Mouse (Mus musculus) MEL (cell line): ENCODE measurements around the gene Specc1l. TPM values are rescaled to one million over a fixed set of nuclear protein-coding genes. Genes with fewer than 3 reads are reported as not detected.

ENCODE experiments used
- DNase-seq: peaks from one replicate; pipeline ENCODE4 v3.0.0; 2011; ENCODE audit warnings: low read depth, low spot score
- H3K27ac ChIP-seq: 2 replicates; pipeline ENCODE4 v1.5.1; 2012; ENCODE audit warnings: low read depth, mild to moderate bottlenecking, control low read depth, low read length, moderate library complexity; ENCODE audit not compliant: control insufficient read depth
- H3K27me3 ChIP-seq, 2 experiments: fragments of 150-350 bp in 1 of 2; sonication (generic) in 1 of 2; 2 replicates each; pipeline ENCODE4 v1.6.1; 2012; ENCODE audit warnings: low read length in 2 of 2, mild to moderate bottlenecking in 2 of 2, improper control_type of control experiment in 1 of 2, moderate library complexity in 1 of 2; ENCODE audit not compliant: insufficient read depth in 2 of 2, control insufficient read depth in 1 of 2
- H3K36me3 ChIP-seq, 2 experiments: 2 replicates each; pipeline ENCODE4 v1.6.1; 2012 to 2014; ENCODE audit warnings: low read length in 2 of 2, improper control_type of control experiment in 1 of 2, inconsistent platforms in 1 of 2, mild to moderate bottlenecking in 1 of 2; ENCODE audit not compliant: insufficient read depth in 2 of 2, control insufficient read depth in 1 of 2
- H3K4me1 ChIP-seq, 2 experiments: fragments of 150-350 bp in 1 of 2; sonication (generic) in 1 of 2; 2 replicates each; pipeline ENCODE4 v1.6.1; 2012; ENCODE audit warnings: low read length in 2 of 2, improper control_type of control experiment in 1 of 2, mild to moderate bottlenecking in 1 of 2; ENCODE audit not compliant: insufficient read depth in 2 of 2, control insufficient read depth in 1 of 2
- H3K4me3 ChIP-seq, 2 experiments: fragments of 150-350 bp in 1 of 2; sonication (generic) in 1 of 2; 2 replicates each; pipeline ENCODE4 v1.5.1; 2012; ENCODE audit warnings: low read depth in 2 of 2, low read length in 2 of 2, mild to moderate bottlenecking in 2 of 2, moderate library complexity in 2 of 2, control low read depth in 1 of 2, improper control_type of control experiment in 1 of 2; ENCODE audit not compliant: control insufficient read depth in 1 of 2, insufficient read depth in 1 of 2
- H3K79me2 ChIP-seq: 2 replicates; pipeline ENCODE4 v1.6.1; 2012; ENCODE audit warnings: mild to moderate bottlenecking, low read length, moderate library complexity; ENCODE audit not compliant: control insufficient read depth, poor library complexity, insufficient read depth
- H3K9ac ChIP-seq: 2 replicates; pipeline ENCODE4 v1.6.1; 2012; ENCODE audit warnings: low read depth, mild to moderate bottlenecking, control low read depth, low read length, moderate library complexity; ENCODE audit not compliant: control insufficient read depth, poor library complexity, severe bottlenecking
- H3K9me3 ChIP-seq: fragments of 150-350 bp; sonication (generic); replicated peaks from 2 replicates; pipeline ENCODE4 v1.6.1; 2012; ENCODE audit warnings: mild to moderate bottlenecking, low read length, improper control_type of control experiment, moderate library complexity; ENCODE audit not compliant: insufficient read depth
- BHLHE40 ChIP-seq: IDR thresholded peaks from 2 replicates; pipeline ENCODE4 v1.6.1; 2012; ENCODE audit warnings: low read depth, mild to moderate bottlenecking, inconsistent platforms, low read length, improper control_type of control experiment, borderline replicate concordance
- CTCF ChIP-seq, 3 experiments: IDR thresholded peaks in 2 of 3; conservative IDR thresholded peaks in 1 of 3; 2 replicates each; pipeline ENCODE4 v1.5.1; 2011 to 2012; ENCODE audit warnings: low read length in 3 of 3, low read depth in 2 of 3, mild to moderate bottlenecking in 2 of 3, improper control_type of control experiment in 1 of 3, inconsistent platforms in 1 of 3, mixed read lengths in 1 of 3, moderate library complexity in 1 of 3; ENCODE audit not compliant: control insufficient read depth in 1 of 3, insufficient read depth in 1 of 3, poor library complexity in 1 of 3, severe bottlenecking in 1 of 3
- E2F4 ChIP-seq: IDR thresholded peaks from 2 replicates; pipeline ENCODE4 v1.6.1; 2011; ENCODE audit warnings: low read depth, low read length, improper control_type of control experiment, borderline replicate concordance
- EP300 ChIP-seq, 2 experiments: IDR thresholded peaks; 2 replicates each; pipeline ENCODE4 v1.6.1; 2011; ENCODE audit warnings: improper control_type of control experiment in 2 of 2, low read length in 2 of 2, low read depth in 1 of 2, mild to moderate bottlenecking in 1 of 2
- GABPA ChIP-seq: IDR thresholded peaks from 2 replicates; pipeline ENCODE4 v1.6.1; 2012; ENCODE audit warnings: low read depth, mild to moderate bottlenecking, inconsistent platforms, low read length, improper control_type of control experiment, moderate library complexity
- GATA1 ChIP-seq: IDR thresholded peaks from 2 replicates; pipeline ENCODE4 v1.6.1; 2011; ENCODE audit warnings: low read depth, low read length, improper control_type of control experiment
- HCFC1 ChIP-seq: IDR thresholded peaks from 2 replicates; pipeline ENCODE4 v1.6.1; 2012; ENCODE audit warnings: low read depth, mild to moderate bottlenecking, inconsistent platforms, low read length, improper control_type of control experiment, moderate library complexity
- MAZ ChIP-seq: IDR thresholded peaks from 2 replicates; pipeline ENCODE4 v1.6.1; 2012; ENCODE audit warnings: low read depth, mild to moderate bottlenecking, inconsistent platforms, low read length, improper control_type of control experiment
- MXI1 ChIP-seq: IDR thresholded peaks from 2 replicates; pipeline ENCODE4 v1.6.1; 2011; ENCODE audit warnings: mild to moderate bottlenecking, low read depth, low read length, improper control_type of control experiment
- MYB ChIP-seq: IDR thresholded peaks from 2 replicates; pipeline ENCODE4 v1.6.1; 2011; ENCODE audit warnings: mild to moderate bottlenecking, low read depth, low read length, improper control_type of control experiment
- NELFE ChIP-seq: IDR thresholded peaks from 2 replicates; pipeline ENCODE4 v1.6.1; 2011; ENCODE audit warnings: low read depth, low read length, improper control_type of control experiment
- NRF1 ChIP-seq: IDR thresholded peaks from 2 replicates; pipeline ENCODE4 v1.6.1; 2014; ENCODE audit warnings: low read depth, mild to moderate bottlenecking, inconsistent platforms, low read length, improper control_type of control experiment, moderate library complexity; ENCODE audit not compliant: poor library complexity, insufficient read depth, severe bottlenecking
- RCOR1 ChIP-seq: IDR thresholded peaks from 2 replicates; pipeline ENCODE4 v1.6.1; 2012; ENCODE audit warnings: low read depth, mild to moderate bottlenecking, inconsistent platforms, low read length, improper control_type of control experiment
- SIN3A ChIP-seq: IDR thresholded peaks from 2 replicates; pipeline ENCODE4 v1.6.1; 2012; ENCODE audit warnings: low read length, improper control_type of control experiment, inconsistent platforms
- SMC3 ChIP-seq: IDR thresholded peaks from 2 replicates; pipeline ENCODE4 v1.6.1; 2011; ENCODE audit warnings: low read depth, low read length, improper control_type of control experiment
- UBTF ChIP-seq: IDR thresholded peaks from 2 replicates; pipeline ENCODE4 v1.6.1; 2012; ENCODE audit warnings: low read depth, mild to moderate bottlenecking, inconsistent platforms, low read length, improper control_type of control experiment, moderate library complexity, borderline replicate concordance; ENCODE audit not compliant: insufficient read depth
- USF1 ChIP-seq: IDR thresholded peaks from 2 replicates; pipeline ENCODE4 v1.6.1; 2014; ENCODE audit warnings: low read depth, mild to moderate bottlenecking, inconsistent platforms, low read length, improper control_type of control experiment, moderate library complexity
- USF2 ChIP-seq, 2 experiments: IDR thresholded peaks; 2 replicates each; pipeline ENCODE4 v1.6.1; 2011 to 2012; ENCODE audit warnings: improper control_type of control experiment in 2 of 2, low read length in 2 of 2, borderline replicate concordance in 1 of 2, inconsistent platforms in 1 of 2, low read depth in 1 of 2, mild to moderate bottlenecking in 1 of 2; ENCODE audit not compliant: insufficient read depth in 1 of 2
- ZC3H11A ChIP-seq: IDR thresholded peaks from 2 replicates; pipeline ENCODE4 v1.6.1; 2012; ENCODE audit warnings: low read depth, mild to moderate bottlenecking, inconsistent platforms, low read length, improper control_type of control experiment
- ZNF384 ChIP-seq: IDR thresholded peaks from 2 replicates; pipeline ENCODE4 v1.6.1; 2012; ENCODE audit warnings: low read depth, mild to moderate bottlenecking, inconsistent platforms, low read length, improper control_type of control experiment
- polyA plus RNA-seq, 2 experiments: library from polyadenylated mRNA; stranded (reverse) in 1 of 2; unstranded in 1 of 2; fragments of >175 nt in 1 of 2; fragments of >200 nt in 1 of 2; gene quantifications; 2 replicates each; pipeline versions ENCODE4 v1.2.1 to v1.2.4; 2012; ENCODE audit warnings: low replicate concordance in 2 of 2, low read depth in 1 of 2; ENCODE audit not compliant: insufficient read length in 2 of 2, insufficient read depth in 1 of 2, missing spikeins in 1 of 2
- total RNA-seq: library from RNA; depleted of rRNA; stranded (reverse); fragments of 300-350 nt; gene quantifications from 2 replicates; pipeline ENCODE4 v1.2.3, GENCODE M21; 2012

The Specc1l gene
- total and polyA plus RNA-seq, 3 experiments: 12.3 to 30.6 (median 15.1) TPM

- Histone ChIP-seq H3K36me3 (no peaks in the 10 kb centered on the region), H3K9ac (no peak overlapping the region)
- no peak for TF ChIP-seq EP300 (IDR thresholded peaks at IDR 0.05; ENCODE audit: low read depth in 1 of 2, low read length in 2 of 2)
- no peak for TF ChIP-seq ZNF384
- no peak for TF ChIP-seq GABPA
- TF ChIP-seq RCOR1: no peak
- no peak for TF ChIP-seq SMC3
- TF ChIP-seq USF1: no peak
- no peak for TF ChIP-seq NELFE
- TF ChIP-seq HCFC1: no peak
- TF ChIP-seq, all 39 proteins: peak for 0
- Histone ChIP-seq H3K4me3 (no peak overlapping the region), H3K27ac (no peak overlapping the region), H3K79me2 (no peaks in the 10 kb centered on the region), H3K9me3 (no peaks in the 10 kb centered on the region), H3K4me1 (no peaks in the 10 kb centered on the region), H3K27me3 (no peaks in the 10 kb centered on the region)
- no peak for DNase-seq
Measured at GRCm38 (mm10) chr10:75337231-75337630, 125.4 kb downstream of the Specc1l start.

- DNase-seq: peak; percentile 15
- Histone ChIP-seq H3K27ac (no peak overlapping the region), H3K9me3 (no peaks in the 10 kb centered on the region), H3K27me3 (no peaks in the 10 kb centered on the region), H3K4me1 (no peaks in the 10 kb centered on the region), H3K36me3 (no peaks in the 10 kb centered on the region), H3K4me3 (no peak overlapping the region), H3K9ac (no peak overlapping the region), H3K79me2 (no peaks in the 10 kb centered on the region)
- no peak for TF ChIP-seq RCOR1
- TF ChIP-seq ZC3H11A: no peak
- TF ChIP-seq MYB: no peak
- TF ChIP-seq UBTF: no peak
- no peak for TF ChIP-seq USF2 (IDR thresholded peaks at IDR 0.05; ENCODE audit: borderline replicate concordance in 1 of 2, insufficient read depth in 1 of 2, low read depth in 1 of 2, low read length in 2 of 2)
- TF ChIP-seq CTCF (IDR thresholded peaks at IDR 0.05 in 2 of 3, conservative IDR thresholded peaks at IDR 0.05 in 1 of 3; ENCODE audit: control insufficient read depth in 1 of 3, insufficient read depth in 1 of 3, low read depth in 2 of 3, low read length in 3 of 3, poor library complexity in 1 of 3, severe bottlenecking in 1 of 3): no peak
- no peak for TF ChIP-seq EP300 (IDR thresholded peaks at IDR 0.05; ENCODE audit: low read depth in 1 of 2, low read length in 2 of 2)
- TF ChIP-seq GATA1: no peak
- TF ChIP-seq NRF1: no peak
- no peak for TF ChIP-seq SIN3A
- TF ChIP-seq MXI1: no peak
- TF ChIP-seq E2F4: no peak
- TF ChIP-seq MAZ: no peak
- no peak for TF ChIP-seq BHLHE40
Measured at GRCm38 (mm10) chr10:75338852-75339251, 127.0 kb downstream of the Specc1l start.
